Mouse (Mus musculus) adrenal gland, adult 18-20 months (tissue): Measurements from ENCODE around the gene Spata33. TPM values are rescaled to one million over a fixed set of nuclear protein-coding genes. Genes with fewer than 3 reads are reported as not detected.
"Not testable (repeated sequence)": the region's sequence is repeated elsewhere in the genome, so short reads cannot be mapped to it uniquely, and the experiment has no call there.

Source experiments
- DNase-seq, 2 experiments: peaks; one replicate each; pipeline ENCODE4 v3.0.0; 2021 to 2022; ENCODE audit warnings: low spot score in 2 of 2
- long read RNA-seq, 2 experiments: library from polyadenylated mRNA; stranded (forward); transcript quantifications; one replicate each; pipeline ENCODE4 v2.0.0; 2021
- total RNA-seq, 2 experiments: library from RNA; stranded (reverse); gene quantifications; 1 replicate in 1 of 2; 2 replicates in 1 of 2; pipeline ENCODE4 v1.2.3; 2021

Spata33 gene
- 1 to 10 TPM; 3.4 to 3.6 TPM for total RNA-seq
- long read RNA-seq, experiment 1, full-length matches to known transcripts, result 2 of 2 reads
- long read RNA-seq, experiment 1, partial matches to known transcripts, result 0 of 2 reads
- long read RNA-seq, experiment 1, other reads (novel, unspliced or antisense), result 0 of 2 reads
- long read RNA-seq, experiment 2, full-length matches to known transcripts, result 3 of 4 reads
- long read RNA-seq, experiment 2, partial matches to known transcripts, result 0 of 4 reads
- long read RNA-seq, experiment 2, other reads (novel, unspliced or antisense), result 1 of 4 reads

DNA sequence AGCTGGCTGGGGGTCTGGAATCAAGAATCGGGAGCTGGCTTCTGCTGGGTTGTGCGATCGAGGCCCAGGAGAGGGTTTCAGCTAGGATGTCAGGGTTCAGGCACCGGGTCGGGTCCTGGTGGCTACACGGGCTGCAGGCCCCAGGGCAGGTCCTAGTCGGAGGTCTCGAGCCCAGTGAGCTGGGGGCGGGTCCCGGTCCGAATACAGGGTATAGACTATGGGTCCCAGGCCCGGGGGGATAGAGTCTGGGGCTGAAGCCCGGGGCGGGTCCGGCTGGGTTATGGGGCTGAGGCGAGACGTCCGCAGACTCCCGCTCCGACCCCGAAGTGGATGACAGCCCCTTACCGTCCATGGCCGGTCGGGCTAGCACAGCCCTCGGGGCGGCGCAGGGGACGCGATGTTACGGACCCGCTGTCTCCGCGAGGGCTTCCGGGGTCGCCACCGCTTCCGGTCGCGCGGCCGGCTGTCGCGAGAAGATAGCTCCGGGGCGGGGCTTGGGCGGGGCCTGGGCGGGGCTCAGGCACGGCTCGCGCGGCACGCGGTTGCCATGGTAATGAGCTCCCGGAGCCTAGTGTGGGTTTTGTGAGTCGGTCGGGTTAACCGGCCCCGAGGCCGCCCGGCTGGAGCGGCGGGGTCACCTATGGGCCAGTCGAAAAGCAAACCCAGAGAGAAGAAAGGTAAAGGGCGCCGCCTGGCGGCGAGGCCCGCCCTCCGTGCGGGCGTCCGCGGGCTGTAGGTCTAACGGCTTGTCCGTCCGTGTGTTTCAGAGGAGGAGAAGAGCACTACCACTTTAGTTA lies at the start of gene Spata33, which contains the start of gene Chmp1a:
Gene Spata33, plus strand, starts transcription at position 512 of the 797 bp plus-strand sequence.
Gene Chmp1a, minus strand, starts transcription at position 443 of the 797 bp plus-strand sequence.
- DNase-seq, result peak; percentile 85 to 89

DNA sequence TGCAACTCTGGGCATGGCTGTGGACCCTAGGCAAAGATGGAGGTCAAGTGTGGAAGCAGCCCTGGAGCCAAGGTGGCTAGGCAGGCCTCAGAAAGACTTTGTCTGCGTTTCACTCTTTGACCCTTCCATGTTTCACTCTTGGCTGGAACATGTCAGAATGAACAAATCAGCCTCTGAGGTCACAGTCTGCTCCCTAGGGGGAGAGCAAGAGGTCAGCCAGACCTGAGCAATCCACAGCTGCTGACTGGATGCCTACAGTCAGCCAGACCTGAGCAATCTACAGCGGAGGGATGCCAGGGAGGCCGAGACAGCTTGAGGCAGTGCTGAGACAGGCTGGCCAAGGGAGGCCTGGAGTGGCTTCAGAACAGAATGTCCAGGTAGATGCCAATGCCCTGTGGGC lies 31.2 kb upstream of the Spata33 start:
- DNase-seq, result peak in 1 of 2 experiments; percentile 52

DNA sequence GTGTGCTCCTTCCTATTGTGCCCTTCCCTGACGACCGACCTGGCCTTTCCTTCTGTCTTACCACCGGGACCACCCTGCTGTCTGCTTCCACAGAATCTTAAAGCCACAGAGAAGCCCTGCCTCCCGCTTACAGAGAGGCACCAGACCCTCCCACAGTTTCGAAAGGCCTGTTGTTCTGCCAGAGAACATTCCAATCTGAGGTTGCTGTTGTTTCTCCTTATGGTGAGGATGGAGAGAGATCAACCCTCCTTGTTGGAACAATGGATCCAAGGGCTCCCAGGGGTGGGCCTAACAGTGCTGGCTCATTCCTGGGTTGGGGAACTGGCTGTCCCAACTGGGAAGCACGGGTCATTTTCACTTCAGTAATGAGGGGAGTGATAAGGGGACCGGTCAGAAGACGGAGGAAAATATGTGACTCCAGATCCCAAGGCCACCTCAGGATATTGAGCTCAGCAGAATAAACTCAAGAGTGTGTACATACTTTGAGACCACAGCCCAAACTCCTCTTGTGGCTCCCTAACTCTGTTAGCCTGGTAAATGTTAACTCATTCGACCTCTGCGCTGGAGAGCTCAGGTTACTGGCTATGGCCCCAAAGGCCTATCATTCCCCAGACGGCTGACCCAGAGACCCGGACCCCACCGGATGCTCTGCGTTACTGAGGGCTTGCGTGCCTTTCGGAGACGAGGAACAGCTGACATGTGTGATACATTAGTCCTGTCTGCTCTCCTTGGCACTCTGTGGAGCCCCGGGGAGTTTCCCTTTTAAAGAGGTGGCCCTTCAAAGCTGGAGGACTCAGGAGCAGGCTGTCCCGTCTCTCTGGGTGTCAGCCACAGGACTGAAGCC lies 26.8 kb upstream of the Spata33 start, which contains the start of gene Dpep1:
Gene Dpep1, plus strand, starts transcription at position 677 of the 844 bp plus-strand sequence.
- no peak for DNase-seq

DNA sequence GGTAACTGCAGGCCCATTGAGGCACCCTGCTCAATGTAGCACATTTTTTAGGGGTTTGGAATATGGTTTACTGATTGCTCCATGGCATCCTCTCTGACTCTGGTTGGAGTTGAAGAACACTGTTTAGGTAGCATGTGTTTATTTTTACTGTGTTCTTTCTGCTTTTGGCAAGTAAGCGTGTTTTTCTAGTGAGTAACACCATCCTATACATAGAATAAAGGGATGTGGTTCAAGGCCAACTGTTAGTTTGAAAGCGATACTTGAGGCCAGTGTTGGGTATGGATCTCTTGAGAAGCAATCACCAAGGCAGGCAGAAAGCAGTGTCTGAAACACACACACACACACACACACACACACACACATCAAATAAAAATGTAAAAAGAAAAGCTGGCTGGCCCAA lies 24.6 kb upstream of the Spata33 start:
- DNase-seq, result no peak

DNA sequence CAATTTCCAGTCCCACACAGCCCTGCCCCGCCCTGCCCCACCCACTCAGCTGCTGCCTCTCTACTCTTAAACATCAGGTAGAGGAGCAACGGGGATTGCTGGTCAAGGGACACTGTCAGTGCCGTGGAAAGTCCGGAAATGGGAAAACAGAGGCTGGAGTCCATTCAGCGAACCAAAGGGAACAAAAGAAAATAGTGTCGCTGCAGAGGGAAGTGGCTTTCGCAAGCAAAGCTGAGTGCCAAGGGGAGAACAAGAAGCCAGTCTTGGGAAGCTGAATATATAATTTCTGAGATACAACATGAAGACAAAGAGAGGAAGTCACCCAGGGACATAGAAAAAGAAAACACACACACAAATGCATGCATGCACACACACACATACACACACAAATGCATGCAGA lies 23.8 kb upstream of the Spata33 start:
- DNase-seq, result no peak

DNA sequence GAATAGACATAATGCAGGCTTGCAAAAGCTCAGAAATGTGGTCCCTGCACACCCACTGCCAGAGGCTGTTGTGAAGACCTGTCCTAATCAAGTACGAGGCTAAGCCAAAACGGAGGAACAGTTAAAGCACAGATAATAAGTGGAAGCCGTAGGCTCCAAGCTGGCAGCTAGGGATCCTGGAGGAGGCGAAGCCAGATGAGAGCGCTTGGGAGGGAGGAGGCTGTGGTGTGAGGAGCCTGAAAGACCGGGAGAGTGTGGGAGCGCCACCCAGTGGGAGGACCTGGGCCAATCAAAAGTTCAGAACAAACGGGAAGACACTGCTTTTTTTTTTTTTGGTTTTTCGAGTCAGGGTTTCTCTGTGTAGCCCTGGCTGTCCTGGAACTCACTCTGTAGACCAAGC lies 22.0 kb upstream of the Spata33 start:
- DNase-seq, result peak; percentile 62 to 71

DNA sequence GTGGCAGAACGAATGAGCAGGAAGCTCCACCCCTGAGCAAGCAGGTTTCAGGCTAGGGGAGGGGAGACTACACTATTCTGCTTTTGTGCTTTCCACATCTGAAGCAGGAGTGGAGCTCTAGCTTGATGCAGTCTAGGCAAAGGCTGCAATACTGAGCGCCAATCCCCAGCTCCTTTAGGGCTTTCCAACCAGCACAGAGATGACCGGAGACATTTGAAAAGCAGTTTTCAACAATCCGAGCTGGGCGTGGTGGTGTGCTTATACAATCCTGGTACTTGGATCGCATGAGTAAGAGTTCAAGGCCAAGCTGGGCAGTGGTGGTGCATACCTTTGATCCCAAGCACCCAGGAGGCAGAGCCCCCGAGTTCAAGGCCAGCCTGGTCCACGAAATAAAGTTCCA lies 20.7 kb upstream of the Spata33 start:
- DNase-seq, result no peak

DNA sequence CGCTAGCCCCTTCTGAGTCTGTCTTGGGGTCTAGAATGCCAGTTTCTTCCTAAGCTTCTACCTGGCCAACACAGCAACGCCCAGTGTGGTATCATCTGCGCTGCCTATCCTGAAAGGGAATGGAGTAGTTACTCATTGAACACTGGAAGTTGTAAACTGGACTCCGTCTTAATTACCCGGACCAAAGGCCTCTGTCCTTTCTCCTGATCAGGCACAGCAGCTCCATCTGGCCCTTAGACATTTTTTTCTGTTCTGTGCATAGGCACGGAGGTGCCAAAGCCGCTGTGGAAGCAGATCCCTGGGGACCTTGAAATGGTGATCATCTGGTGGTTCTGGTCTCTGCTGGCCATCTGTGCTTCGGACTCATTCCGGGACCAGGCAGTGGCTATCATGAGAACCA lies 18.9 kb upstream of the Spata33 start:
- no peak for DNase-seq

DNA sequence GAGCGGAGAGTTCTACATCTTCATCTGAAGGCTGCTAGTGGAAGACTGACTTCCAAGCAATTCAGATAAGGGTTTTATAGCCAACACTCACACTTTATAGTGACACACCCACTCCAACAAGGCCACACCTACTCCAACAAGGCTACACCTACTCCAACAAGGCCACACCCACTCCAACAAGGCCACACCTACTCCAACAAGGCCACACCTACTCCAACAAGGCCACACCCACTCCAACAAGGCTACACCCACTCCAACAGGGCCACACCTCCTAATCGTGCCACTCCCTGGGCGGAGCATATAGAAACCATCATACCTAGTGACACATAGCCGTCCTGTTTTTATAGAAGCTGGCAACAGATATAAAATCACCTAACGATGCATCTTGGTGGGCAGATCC lies 15.6 kb upstream of the Spata33 start:
- DNase-seq, result not testable (repeated sequence)

DNA sequence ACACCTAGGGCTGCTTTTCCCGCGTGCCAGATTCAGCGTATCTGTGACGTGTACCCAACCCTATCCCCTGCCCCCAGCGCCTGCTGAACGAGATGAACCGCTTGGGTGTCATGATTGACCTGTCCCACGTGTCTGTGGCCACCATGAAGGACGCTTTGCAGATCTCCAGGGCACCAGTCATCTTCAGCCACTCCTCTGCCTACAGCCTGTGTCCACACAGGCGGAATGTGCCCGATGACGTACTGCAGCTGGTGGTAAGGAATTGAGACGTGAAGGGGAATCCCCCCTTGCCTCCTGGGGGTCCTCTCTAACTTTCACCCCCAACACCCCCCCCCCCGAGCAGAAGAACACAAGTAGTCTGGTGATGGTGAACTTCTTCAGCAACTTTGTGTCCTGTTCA lies 12.8 kb upstream of the Spata33 start:
- no peak for DNase-seq

DNA sequence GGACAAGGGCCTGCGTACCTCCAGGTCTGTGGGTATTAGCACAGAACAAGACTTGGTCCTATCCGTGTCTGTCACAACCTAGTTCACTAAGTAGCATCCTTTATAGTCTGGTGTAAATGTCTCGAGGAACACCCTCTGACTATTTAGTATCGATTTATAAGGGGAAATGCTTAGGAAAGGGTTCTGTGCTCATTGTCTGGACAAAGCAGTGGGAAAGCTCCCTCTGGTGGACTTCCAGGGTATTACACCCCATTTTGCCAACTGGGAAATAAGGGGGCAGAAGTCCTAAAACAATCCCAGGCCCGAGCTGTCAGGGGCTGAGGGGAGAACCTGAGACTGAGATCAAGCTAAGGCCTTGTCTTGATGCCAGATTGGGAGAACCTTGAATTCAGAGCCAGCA lies 10.3 kb upstream of the Spata33 start:
- DNase-seq, result peak; percentile 76

DNA sequence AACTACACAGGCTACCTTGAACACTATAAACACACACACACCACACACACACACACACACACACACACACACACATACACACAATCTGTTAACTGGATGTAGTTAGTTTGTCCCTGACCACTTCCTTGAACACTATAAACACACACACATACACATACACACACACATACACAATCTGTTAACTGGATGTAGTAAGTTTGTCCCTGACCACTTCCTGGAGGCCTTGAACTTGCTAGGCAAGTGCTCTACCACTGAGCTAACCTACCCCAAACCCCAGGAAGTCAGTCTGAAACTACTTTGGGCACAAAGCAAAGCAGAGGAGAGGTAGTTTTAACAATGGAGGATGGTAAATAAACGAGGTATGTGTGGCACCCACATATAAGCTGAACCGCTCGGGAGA lies 9.1 kb upstream of the Spata33 start:
- DNase-seq, result no peak

DNA sequence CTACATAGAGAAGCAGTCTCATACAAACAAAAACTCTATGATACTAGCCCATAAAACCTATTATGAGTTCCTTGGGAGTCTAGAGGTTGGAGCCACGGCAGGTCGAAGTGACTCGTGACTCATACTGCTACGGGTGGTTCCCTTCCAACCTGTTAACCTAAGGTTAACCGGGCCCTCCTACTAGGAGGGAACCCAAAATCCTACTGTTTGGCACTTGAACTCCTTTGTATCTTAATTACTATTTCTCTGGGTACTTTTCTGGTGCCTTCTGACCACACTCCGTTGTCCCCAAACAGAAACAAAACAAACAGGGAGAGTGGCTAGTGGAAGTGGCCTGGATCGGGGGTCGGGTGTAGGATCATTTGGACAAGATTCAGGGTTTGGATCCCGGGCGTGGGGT lies 756 bp upstream of the Spata33 start:
- no peak for DNase-seq

DNA sequence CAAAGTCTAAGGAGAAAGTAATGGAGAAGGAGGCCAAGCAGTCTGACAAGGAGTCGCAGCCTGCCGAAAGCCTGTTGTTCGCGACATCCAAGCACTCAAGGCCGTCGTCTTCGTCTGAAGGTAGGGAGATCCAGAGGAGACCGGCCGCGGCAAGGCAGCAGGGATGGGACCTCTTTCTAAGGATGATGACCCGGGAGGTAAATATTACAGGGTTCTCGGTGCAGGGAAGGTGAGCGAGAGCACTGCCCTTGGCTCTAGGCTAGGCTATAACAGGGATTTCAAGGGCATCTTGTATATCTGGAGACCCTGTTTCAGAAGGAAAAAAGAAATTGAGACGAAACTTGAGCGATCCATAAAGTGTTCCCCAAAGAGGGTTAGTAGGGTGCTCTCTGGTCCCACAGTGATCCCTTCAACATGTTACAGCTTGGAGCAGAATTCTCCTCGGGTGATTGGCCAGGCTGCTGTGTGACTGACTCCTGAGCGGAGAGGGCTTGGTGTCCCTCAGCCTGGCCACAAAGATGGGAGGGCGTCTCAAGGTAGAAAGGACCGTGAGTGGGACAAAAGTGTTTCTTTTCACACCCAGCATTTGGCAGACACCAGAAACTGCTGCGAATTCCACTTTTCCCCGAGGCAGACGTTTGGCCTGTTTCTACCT lies 613 bp downstream of the Spata33 start:
- no peak for DNase-seq

DNA sequence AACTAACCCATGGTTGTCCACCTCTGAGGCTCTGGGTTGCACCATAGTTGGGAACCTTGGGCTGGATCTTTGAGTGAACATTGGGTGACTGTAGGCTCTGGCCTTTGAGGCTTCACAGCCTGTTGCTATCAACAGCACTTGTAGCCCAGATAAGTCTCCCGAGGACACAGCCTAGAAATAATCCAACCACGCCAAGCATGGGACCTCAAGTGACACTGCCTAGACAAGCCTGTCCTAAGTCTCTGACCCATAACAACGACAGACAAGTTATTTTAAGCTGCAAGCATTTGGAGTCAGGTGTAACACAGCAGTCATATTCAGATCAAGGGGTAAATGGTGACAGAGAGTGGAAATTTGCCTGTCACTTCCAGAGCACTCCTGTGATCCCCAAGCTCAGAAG lies 2.8 kb downstream of the Spata33 start:
- DNase-seq, result no peak

DNA sequence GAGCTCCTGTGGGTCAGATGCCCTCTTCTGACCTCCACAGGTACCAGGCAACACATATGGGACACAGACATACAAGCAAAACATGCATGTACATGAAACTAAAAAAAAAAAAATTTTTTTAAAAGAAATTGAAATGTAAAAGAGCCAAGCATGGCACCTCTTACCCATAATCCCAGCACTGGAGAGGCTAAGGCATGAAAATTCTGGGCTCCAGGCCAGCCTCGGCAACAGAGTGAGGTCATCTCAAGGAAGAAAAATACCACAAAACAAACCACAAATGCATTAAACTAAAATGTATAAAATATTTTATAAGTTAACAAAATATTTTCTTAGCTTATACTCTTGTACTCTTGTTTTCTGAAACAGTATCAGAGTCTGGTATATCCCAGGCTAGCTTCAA lies 8.3 kb downstream of the Spata33 start:
- DNase-seq, result no peak

DNA sequence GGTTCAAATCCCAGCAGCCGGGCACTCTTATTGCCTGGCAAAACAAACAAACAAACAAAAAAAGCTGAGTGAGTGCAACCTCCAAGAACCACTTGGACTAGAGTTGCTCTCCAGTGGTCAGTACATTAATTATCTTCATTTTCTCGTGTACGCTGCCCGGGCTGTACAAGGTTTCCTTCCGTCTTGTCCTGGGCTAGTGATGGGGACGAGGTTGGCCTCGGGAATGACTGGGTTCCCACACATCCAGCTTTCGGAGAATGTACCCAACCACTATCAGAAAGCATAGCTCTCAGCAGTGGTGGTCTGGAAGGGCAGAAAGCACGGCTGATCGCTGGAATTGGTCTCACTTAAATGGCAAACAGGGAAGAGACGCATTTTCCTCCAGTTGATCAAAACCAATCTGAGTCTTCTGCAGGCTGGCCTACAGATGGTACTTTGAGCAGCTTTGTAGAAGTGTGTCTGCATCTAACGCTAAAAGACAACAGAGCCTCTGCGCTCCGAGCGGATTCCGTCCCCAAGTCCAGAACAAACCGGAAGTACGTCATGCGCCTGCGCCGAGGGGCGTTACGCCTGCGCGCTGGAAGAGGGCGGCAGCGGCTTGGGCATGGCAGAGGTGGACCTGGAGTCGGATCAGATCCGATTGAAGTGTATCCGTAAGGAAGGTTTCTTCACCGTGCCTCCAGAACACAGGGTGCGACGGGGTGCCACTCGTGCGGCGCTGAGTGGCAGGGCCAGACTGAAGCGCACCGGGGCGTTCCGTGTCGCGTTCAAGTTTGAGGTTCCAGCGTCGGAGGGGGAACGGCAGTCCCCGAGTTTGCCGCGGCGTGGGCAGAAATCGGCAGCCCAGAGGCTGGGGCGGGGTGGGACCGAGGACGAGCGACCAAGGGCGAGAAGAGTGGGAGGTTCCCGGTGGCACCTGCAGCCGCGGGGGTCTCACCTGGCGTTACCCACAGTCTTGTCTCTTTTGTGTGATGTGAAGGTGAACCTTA lies 11.9 kb downstream of the Spata33 start, which contains the start of gene Cdk10:
Gene Cdk10, plus strand, starts transcription at position 565 of the 989 bp plus-strand sequence.
- DNase-seq, result peak; percentile 96 to 97

DNA sequence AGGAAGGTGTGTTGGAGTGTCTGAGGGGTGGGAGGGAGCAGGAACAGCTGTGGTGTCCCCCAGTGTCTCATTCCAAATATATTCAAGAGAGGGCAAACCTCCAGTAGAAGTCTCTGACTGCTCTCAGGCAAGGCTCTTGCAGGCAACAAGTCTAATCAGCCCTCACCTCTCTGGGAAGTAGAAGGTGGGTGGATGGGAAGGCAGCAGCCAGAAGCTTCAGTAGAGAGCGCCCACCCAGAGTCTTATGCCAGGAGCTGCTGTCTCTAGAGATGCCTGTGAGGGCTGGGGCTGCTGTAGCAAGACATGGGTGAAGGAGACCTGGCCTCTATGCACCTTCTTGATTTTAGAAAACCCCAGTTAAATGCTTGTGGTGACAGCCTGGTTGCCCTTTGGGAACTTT lies 15.8 kb downstream of the Spata33 start:
- no peak for DNase-seq

DNA sequence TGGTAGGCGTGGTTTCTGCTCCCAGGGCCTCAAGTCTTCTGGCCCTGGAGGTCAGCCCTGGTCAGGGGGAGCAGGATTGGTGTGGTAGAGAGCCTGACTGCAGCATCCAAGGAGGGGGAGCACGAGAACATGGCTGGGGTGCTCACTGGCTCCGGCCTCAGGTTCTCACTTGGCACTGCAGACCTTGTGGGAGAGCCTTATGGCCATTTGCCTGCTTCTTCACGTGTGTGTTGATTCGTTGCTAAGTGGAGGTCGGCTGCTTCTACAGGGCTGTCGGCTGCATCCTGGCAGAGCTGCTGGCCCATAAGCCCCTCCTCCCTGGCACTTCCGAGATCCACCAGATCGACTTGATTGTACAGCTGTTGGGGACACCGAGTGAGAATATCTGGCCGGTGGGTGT lies 17.7 kb downstream of the Spata33 start:
- not testable (repeated sequence) for DNase-seq

DNA sequence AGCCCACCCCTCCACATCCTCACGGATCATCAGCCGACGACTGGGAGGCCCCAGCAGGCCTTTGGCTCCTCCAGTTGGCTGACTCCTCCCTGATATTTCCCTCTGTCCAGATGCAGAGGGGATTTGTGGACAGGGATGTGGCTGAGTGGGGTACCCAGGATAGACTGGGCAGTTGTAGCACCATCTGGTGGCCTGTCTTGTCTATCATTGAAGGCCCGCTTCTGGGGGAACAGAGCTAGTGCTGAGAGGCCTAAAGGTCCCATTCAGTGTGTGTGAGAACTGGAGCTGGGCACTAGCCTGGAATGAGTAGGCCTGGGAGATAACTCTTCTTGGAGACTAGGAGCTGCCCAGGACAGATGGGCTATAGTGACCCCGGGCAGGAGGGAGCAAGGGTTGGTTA lies 19.1 kb downstream of the Spata33 start:
- DNase-seq, result no peak
